Mouse (Mus musculus): Measurements from ENCODE around the gene Ltb.
A peak's percentile ranks its signal among the peaks of the same experiment; 100 is the strongest.

The Ltb gene

GRCm38 (mm10) chr17:35165451-35166155, 28.6 kb upstream of the Ltb start:
- no peak for DNase-seq

GRCm38 (mm10) chr17:35166352-35167035, 27.7 kb upstream of the Ltb start:
- peak; percentile 61 for DNase-seq

GRCm38 (mm10) chr17:35167794-35168193, 26.4 kb upstream of the Ltb start:
- no peak for DNase-seq

- no peak for DNase-seq
Observed at GRCm38 (mm10) chr17:35168541-35169207, 25.6 kb upstream of the Ltb start.

GRCm38 (mm10) chr17:35172445-35173234, 21.6 kb upstream of the Ltb start:
- no peak for DNase-seq

GRCm38 (mm10) chr17:35173329-35173728, 20.9 kb upstream of the Ltb start:
- no peak for DNase-seq

- no peak for DNase-seq
Observed at GRCm38 (mm10) chr17:35174201-35174977, 19.9 kb upstream of the Ltb start.

GRCm38 (mm10) chr17:35175382-35175781, 18.9 kb upstream of the Ltb start:
- no peak for DNase-seq

GRCm38 (mm10) chr17:35175968-35176367, 18.3 kb upstream of the Ltb start, which contains the start of gene Aif1:
Gene Aif1 (minus strand): TSS chr17:35176068.
- DNase-seq = no peak

- no peak for DNase-seq
Observed at GRCm38 (mm10) chr17:35178528-35178927, 15.7 kb upstream of the Ltb start.

- no peak for DNase-seq
Observed at GRCm38 (mm10) chr17:35180093-35180492, 14.1 kb upstream of the Ltb start.

- peak; percentile 52 for DNase-seq
Observed at GRCm38 (mm10) chr17:35185639-35186611, 8.3 kb upstream of the Ltb start.

GRCm38 (mm10) chr17:35186681-35187080, 7.6 kb upstream of the Ltb start:
- DNase-seq = no peak

- no peak for DNase-seq
Observed at GRCm38 (mm10) chr17:35187345-35187744, 6.9 kb upstream of the Ltb start.

- DNase-seq = no peak
Observed at GRCm38 (mm10) chr17:35187959-35188610, 6.2 kb upstream of the Ltb start, which contains the start of gene Lst1. Gene Lst1 (minus strand): TSS chr17:35188439.

GRCm38 (mm10) chr17:35189186-35189585, 5.1 kb upstream of the Ltb start:
- no peak for DNase-seq

- DNase-seq = no peak
Observed at GRCm38 (mm10) chr17:35190096-35190495, 4.1 kb upstream of the Ltb start.

GRCm38 (mm10) chr17:35191723-35192122, 2.5 kb upstream of the Ltb start:
- DNase-seq = no peak

- no peak for DNase-seq
Observed at GRCm38 (mm10) chr17:35192924-35193323, 1.3 kb upstream of the Ltb start.

Measured in right cerebral cortex, postnatal 4 days (tissue).